Mouse (Mus musculus): ENCODE measurements around the gene Usp48.

Usp48 gene

GRCm38 (mm10) chr4:137661547-137661946 is 68.0 kb downstream of the Usp48 start:
- DNase-seq (ENCODE audit: low spot score) = no peak

- DNase-seq (ENCODE audit: low spot score) = no peak
Observed at GRCm38 (mm10) chr4:137663491-137663890, 69.9 kb downstream of the Usp48 start.

- DNase-seq (ENCODE audit: low spot score) = no peak
Observed at GRCm38 (mm10) chr4:137664433-137664979, 71.0 kb downstream of the Usp48 start, which contains the start of gene Rap1gap. TSS of gene Rap1gap (plus strand) at chr4:137664726.

GRCm38 (mm10) chr4:137664980-137665675 is 71.6 kb downstream of the Usp48 start:
- DNase-seq (ENCODE audit: low spot score) = no peak

GRCm38 (mm10) chr4:137665791-137666190 is 72.2 kb downstream of the Usp48 start:
- DNase-seq (ENCODE audit: low spot score) = no peak

- DNase-seq (ENCODE audit: low spot score) = no peak
Observed at GRCm38 (mm10) chr4:137666283-137666957, 72.9 kb downstream of the Usp48 start.

- DNase-seq (ENCODE audit: low spot score) = no peak
Observed at GRCm38 (mm10) chr4:137666958-137667345, 73.4 kb downstream of the Usp48 start.

GRCm38 (mm10) chr4:137667747-137668146 is 74.2 kb downstream of the Usp48 start:
- DNase-seq (ENCODE audit: low spot score) = no peak

GRCm38 (mm10) chr4:137671711-137672500 is 78.4 kb downstream of the Usp48 start:
- no peak for DNase-seq (ENCODE audit: low spot score)

- no peak for DNase-seq (ENCODE audit: low spot score)
Observed at GRCm38 (mm10) chr4:137675566-137675965, 82.0 kb downstream of the Usp48 start.

- DNase-seq (ENCODE audit: low spot score) = no peak
Observed at GRCm38 (mm10) chr4:137676057-137676456, 82.5 kb downstream of the Usp48 start.

- DNase-seq (ENCODE audit: low spot score) = no peak
Observed at GRCm38 (mm10) chr4:137676700-137677484, 83.3 kb downstream of the Usp48 start.

GRCm38 (mm10) chr4:137677906-137678305 is 84.4 kb downstream of the Usp48 start:
- DNase-seq (ENCODE audit: low spot score) = no peak

- DNase-seq (ENCODE audit: low spot score) = no peak
Observed at GRCm38 (mm10) chr4:137678568-137678967, 85.0 kb downstream of the Usp48 start.

- DNase-seq (ENCODE audit: low spot score) = no peak
Observed at GRCm38 (mm10) chr4:137679979-137680550, 86.5 kb downstream of the Usp48 start.

GRCm38 (mm10) chr4:137680721-137681120 is 87.2 kb downstream of the Usp48 start:
- DNase-seq (ENCODE audit: low spot score) = no peak

GRCm38 (mm10) chr4:137681408-137682104 is 88.0 kb downstream of the Usp48 start:
- DNase-seq (ENCODE audit: low spot score) = no peak

- DNase-seq (ENCODE audit: low spot score) = no peak
Observed at GRCm38 (mm10) chr4:137682961-137683453, 89.5 kb downstream of the Usp48 start.

GRCm38 (mm10) chr4:137684830-137685343 is 91.3 kb downstream of the Usp48 start:
- no peak for DNase-seq (ENCODE audit: low spot score)

- DNase-seq (ENCODE audit: low spot score) = no peak
Observed at GRCm38 (mm10) chr4:137686303-137686702, 92.7 kb downstream of the Usp48 start.

Measured in urinary bladder, postnatal 10 days (tissue).